20 mouse cellular contexts compared by ENCODE assay signal in the genomic region with DNA sequence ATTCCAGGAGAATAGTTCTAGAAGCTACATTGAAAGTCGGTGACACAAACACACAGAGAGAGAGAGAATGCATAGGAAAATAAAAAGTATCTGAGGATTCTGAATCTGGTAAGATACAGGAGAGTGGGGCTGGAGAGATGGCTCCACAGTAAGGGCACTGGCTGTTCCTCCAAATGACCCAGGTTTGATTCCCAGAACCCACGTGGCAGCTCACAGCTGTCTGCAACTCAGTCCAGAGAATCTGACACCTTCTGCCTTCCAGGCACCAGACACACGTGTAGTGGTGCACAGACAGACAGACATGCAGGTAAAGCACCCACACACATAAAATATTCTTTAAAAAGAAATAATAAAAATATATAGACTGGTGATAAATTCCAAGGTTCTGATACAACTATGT.
DNase-seq lines count a peak whose midpoint lies in the region; TF ChIP-seq lines count a peak whose summit lies in the region.
"Had no signal": no experiment of that assay in that cellular context is flagged by ENCODE, and none has a peak within 500 bp of the region (broad histone marks: within the 10 kb centered on the region; RNA-seq: fewer than 3 reads in every experiment).

No protein-coding gene starts in this region.

- TF ChIP-seq CTCF in gastrocnemius, adult 2 months (IDR thresholded peaks at IDR 0.05): no peak
- no peak for TF ChIP-seq CTCF in CH12.LX (conservative IDR thresholded peaks at IDR 0.05 in 1 of 2, IDR thresholded peaks at IDR 0.05 in 1 of 2; ENCODE audit: low read depth in 2 of 2, low read length in 2 of 2)

- no peak overlapping the region for H3K4me3 ChIP-seq in gastrocnemius, adult 2 months
- H3K4me3 ChIP-seq in CH12.LX (replicated peaks in 1 of 3; ENCODE audit: low read depth in 2 of 3, low read length in 2 of 3, poor library complexity in 1 of 3): no peak overlapping the region

- peak overlapping the region; percentile 68 for H3K27ac ChIP-seq in gastrocnemius, adult 2 months
- no peak overlapping the region for H3K27ac ChIP-seq in CH12.LX (ENCODE audit: insufficient read depth, low read depth)

- intact Hi-C loops in gastrocnemius, postnatal 14 days (cut with DNase I; ENCODE audit: low total_unique reads): no loop called here
- intact Hi-C loops in gastrocnemius, adult 2 months (cut with DNase I): no loop called here

- peaks cover 10 to 24% of the 10 kb centered on the region in 2 experiments for H3K36me3 ChIP-seq in CH12.LX (replicated peaks in 1 of 2; ENCODE audit: control insufficient read depth in 1 of 2, insufficient read depth in 1 of 2, low read length in 1 of 2)

- no peak for TF ChIP-seq RAD21 in CH12.LX (IDR thresholded peaks at IDR 0.05; ENCODE audit: low read depth, low read length)

- dilution Hi-C loops in CH12.LX (cut with MboI; ENCODE audit: extremely low pct_ligation_motif_present, extremely low pct_unique_long_range_greater_than_20kb, low sequenced_read_pairs): no loop called here

- H3K79me2 ChIP-seq in CH12.LX (replicated peaks; ENCODE audit: control insufficient read depth, extremely low read depth, insufficient read depth, poor library complexity, severe bottlenecking): no peaks in the 10 kb centered on the region

- no peak overlapping the region for H3K4me2 ChIP-seq in CH12.LX (ENCODE audit: insufficient read depth, low read depth, poor library complexity, severe bottlenecking)

- no peak for TF ChIP-seq EP300 in CH12.LX (IDR thresholded peaks at IDR 0.05; ENCODE audit: low read length)

- peaks cover 38 to 69% of the 10 kb centered on the region in 2 experiments for H3K4me1 ChIP-seq in CH12.LX (ENCODE audit: control insufficient read depth in 1 of 2, insufficient read depth in 2 of 2)

- TF ChIP-seq POLR2A in CH12.LX (IDR thresholded peaks at IDR 0.05; ENCODE audit: low read depth, low read length): no peak

- H3K27me3 ChIP-seq in CH12.LX (replicated peaks): no peaks in the 10 kb centered on the region
- H3K27me3 ChIP-seq: Patski had no signal

- DNase-seq in gastrocnemius, adult 18-20 months (ENCODE audit: low spot score): peak; percentile 55
- DNase-seq in gastrocnemius, postnatal 14 days: no peak
- peak; percentile 69 for DNase-seq in gastrocnemius, adult 2 months
- no peak for DNase-seq in gastrocnemius, postnatal 4 days (ENCODE audit: low spot score in 2 of 2)
- DNase-seq in gastrocnemius, postnatal 25 days: peak; percentile 48
- DNase-seq in gastrocnemius, postnatal 10 days: no peak
- DNase-seq in CH12.LX (ENCODE audit: extremely low read depth): no peak
- DNase-seq in adrenal gland, postnatal 25 days: no peak
- DNase-seq: adrenal gland, adult 2 months; adrenal gland, adult 8-10 months; adrenal gland, postnatal 10 days; adrenal gland, postnatal 14 days; adrenal gland, postnatal 36 days; B cell, adult 2 months; cerebellum, adult 11 months; cerebellum, adult 11-12 months; cerebellum, adult 18-20 months; cerebellum, adult 2 months had no signal

- no peak overlapping the region for H3K9ac ChIP-seq in CH12.LX (ENCODE audit: insufficient read depth, low read depth)

- no peaks in the 10 kb centered on the region for H3K9me3 ChIP-seq in CH12.LX (replicated peaks; ENCODE audit: low read length)
- H3K9me3 ChIP-seq: G1E had no signal

- in situ Hi-C loops in CH12.LX (cut with MboI; ENCODE audit: low pct_ligation_motif_present, low pct_unique_long_range_greater_than_20kb, low sequenced_read_pairs): no loop called here

TF ChIP-seq in CH12.LX, 34 proteins besides CTCF, POLR2A, EP300 and RAD21:
- TF ChIP-seq HCFC1 (IDR thresholded peaks at IDR 0.05; ENCODE audit: low read depth, low read length): no peak
- TF ChIP-seq MXI1 (IDR thresholded peaks at IDR 0.05; ENCODE audit: low read depth, low read length): 0 out of 2 replicates have a peak, but pooled peaks have one; percentile 26
- TF ChIP-seq JUND (conservative IDR thresholded peaks at IDR 0.05; ENCODE audit: low read depth, low read length): no peak
- no peak for TF ChIP-seq ELF1 (IDR thresholded peaks at IDR 0.05; ENCODE audit: low read depth, low read length)
- TF ChIP-seq MYC (IDR thresholded peaks at IDR 0.05; ENCODE audit: low read depth, low read length): no peak
- no peak for TF ChIP-seq CHD1 (IDR thresholded peaks at IDR 0.05; ENCODE audit: low read depth, low read length)
- TF ChIP-seq RCOR1 (conservative IDR thresholded peaks at IDR 0.05; ENCODE audit: low read depth, low read length): no peak
- no peak for TF ChIP-seq E2F4 (IDR thresholded peaks at IDR 0.05; ENCODE audit: insufficient replicate concordance, low read depth, low read length)
- no peak for TF ChIP-seq POLR2AphosphoS2 (IDR thresholded peaks at IDR 0.05; ENCODE audit: low read depth, low read length)
TF ChIP-seq in CH12.LX: peak in this region for 1.

Comparison
In these comparisons a context has a peak if more than half of its experiments do, and no peak if none do; other contexts are left out.
1. DNase-seq: peak in gastrocnemius, adult 18-20 months (single experiment), gastrocnemius, adult 2 months (single experiment) and gastrocnemius, postnatal 25 days (single experiment); none in gastrocnemius, postnatal 14 days (single experiment), gastrocnemius, postnatal 4 days (0 of 2), gastrocnemius, postnatal 10 days (single experiment), CH12.LX (single experiment) and adrenal gland, postnatal 25 days (single experiment).